Mouse (Mus musculus) forebrain, embryonic 15.5 days (tissue): ENCODE measurements at regions not wholly inside any gene's neighbourhood (a gene's known extent, or its start where the extent isn't known, plus 50 kb on each side); places are given as distances from the start of the nearest gene placed in this dataset.

Experiments
- ATAC-seq: fragments of 200-750 bp; cut with Nextera tagmentation; replicated peaks from 2 replicates; pipeline ENCODE4 v1.8.0; 2017; ENCODE audit warnings: mild to moderate bottlenecking, moderate TSS enrichment, moderate library complexity
- H3K27ac ChIP-seq: fragments of 300-500 bp; sonication (generic); replicated peaks from 2 replicates; pipeline ENCODE4 v1.5.1; 2015; ENCODE audit warnings: mild to moderate bottlenecking, inconsistent platforms
- H3K27me3 ChIP-seq: fragments of 300-500 bp; sonication (generic); 2 replicates; pipeline ENCODE4 v1.6.1; 2015; ENCODE audit warnings: inconsistent platforms
- H3K36me3 ChIP-seq: fragments of 300-500 bp; sonication (generic); 2 replicates; pipeline ENCODE4 v1.6.1; 2015; ENCODE audit warnings: mild to moderate bottlenecking, inconsistent platforms
- H3K4me1 ChIP-seq: fragments of 300-500 bp; sonication (generic); 2 replicates; pipeline ENCODE4 v1.6.1; 2015; ENCODE audit warnings: inconsistent platforms
- H3K4me2 ChIP-seq: fragments of 300-500 bp; sonication (generic); replicated peaks from 2 replicates; pipeline ENCODE4 v1.6.1; 2015; ENCODE audit warnings: mild to moderate bottlenecking, inconsistent platforms
- H3K4me3 ChIP-seq: fragments of 300-500 bp; sonication (generic); 2 replicates; pipeline ENCODE4 v1.5.1; 2015; ENCODE audit warnings: mild to moderate bottlenecking, inconsistent platforms
- H3K9ac ChIP-seq: fragments of 300-500 bp; sonication (generic); replicated peaks from 2 replicates; pipeline ENCODE4 v1.6.1; 2015; ENCODE audit warnings: mild to moderate bottlenecking, inconsistent platforms
- H3K9me3 ChIP-seq: fragments of 300-500 bp; sonication (generic); 2 replicates; pipeline ENCODE4 v1.6.1; 2016; ENCODE audit warnings: inconsistent platforms
- WGBS: fragments of 180-500 bp; shearing (Covaris S2); methylation state at CpG from one replicate; pipeline ENCODE4 v1.1.7; 2015; ENCODE audit warnings: mixed read lengths; 5-methylcytosine and 5-hydroxymethylcytosine counted together

DNA sequence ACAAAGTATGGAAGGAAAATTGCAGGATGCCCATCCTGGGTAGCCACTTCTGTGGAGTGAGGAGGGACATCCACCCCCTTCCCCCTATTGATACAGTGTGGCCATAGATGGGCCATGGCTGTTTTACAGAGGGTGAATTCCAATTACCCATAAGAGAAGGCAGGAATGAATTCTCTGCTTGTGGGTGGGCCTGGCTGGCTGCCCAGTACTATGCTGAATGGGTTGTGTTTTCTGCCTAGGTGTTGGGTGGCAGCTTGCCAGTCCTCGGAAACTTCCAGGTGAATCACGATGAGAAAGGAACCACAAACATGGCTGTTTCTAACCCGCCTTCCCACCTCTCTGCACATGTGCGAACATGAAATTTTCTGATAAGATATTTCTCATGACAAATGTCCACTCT lies 109.0 kb upstream of the Veph1 start:
- WGBS: 61% methylated on average over 4 of the region's 4 CpGs
- H3K9ac ChIP-seq: no peak overlapping the region

GRCm38 (mm10) chr3:66403707-66404106 lies 107.1 kb upstream of the Veph1 start:
- 95% methylated on average over 2 of the region's 2 CpGs for WGBS

More for the DNA sequence above, 109.0 kb upstream of the Veph1 start:
- Histone ChIP-seq H3K27me3 (peaks cover 10% of the 10 kb centered on the region), H3K4me3 (no peak overlapping the region), H3K27ac (no peak overlapping the region), H3K4me2 (no peak overlapping the region), H3K36me3 (no peaks in the 10 kb centered on the region), H3K9me3 (no peaks in the 10 kb centered on the region), H3K4me1 (no peaks in the 10 kb centered on the region)
- no peak for ATAC-seq

GRCm38 (mm10) chr3:66400791-66401568 lies 104.3 kb upstream of the Veph1 start:
- ATAC-seq: no peak
- no peak overlapping the region for H3K27ac ChIP-seq
- no peak overlapping the region for H3K4me3 ChIP-seq
- no peaks in the 10 kb centered on the region for H3K9me3 ChIP-seq
- H3K36me3 ChIP-seq: no peaks in the 10 kb centered on the region
- 62% methylated on average over 16 of the region's 16 CpGs for WGBS
- peaks cover 10% of the 10 kb centered on the region; the same call in 1 of the 2 replicates for H3K4me1 ChIP-seq
- H3K4me2 ChIP-seq: no peak overlapping the region
- no peaks in the 10 kb centered on the region for H3K27me3 ChIP-seq
- no peak overlapping the region for H3K9ac ChIP-seq

More at GRCm38 (mm10) chr3:66403707-66404106, 107.1 kb upstream of the Veph1 start:
- no peak for ATAC-seq
- H3K9ac ChIP-seq: no peak overlapping the region
- H3K4me1 ChIP-seq: peaks cover 4% of the 10 kb centered on the region; the same call in 1 of the 2 replicates
- H3K9me3 ChIP-seq: no peaks in the 10 kb centered on the region
- no peak overlapping the region for H3K4me3 ChIP-seq
- no peaks in the 10 kb centered on the region for H3K36me3 ChIP-seq
- peaks cover 3% of the 10 kb centered on the region; the same call in 1 of the 2 replicates for H3K27me3 ChIP-seq
- no peak overlapping the region for H3K4me2 ChIP-seq
- no peak overlapping the region for H3K27ac ChIP-seq

GRCm38 (mm10) chr3:66398214-66399150 lies 101.8 kb upstream of the Veph1 start:
- peaks cover 10% of the 10 kb centered on the region; the same call in 1 of the 2 replicates for H3K4me1 ChIP-seq
- 34% methylated on average over 12 of the region's 12 CpGs for WGBS
- H3K4me3 ChIP-seq: no peak overlapping the region
- H3K36me3 ChIP-seq: no peaks in the 10 kb centered on the region
- ATAC-seq: peak; percentile 84
- H3K9ac ChIP-seq: no peak overlapping the region
- H3K27me3 ChIP-seq: no peaks in the 10 kb centered on the region
- no peaks in the 10 kb centered on the region for H3K9me3 ChIP-seq
- peak overlapping the region; percentile 93 for H3K27ac ChIP-seq
- no peak overlapping the region for H3K4me2 ChIP-seq

DNA sequence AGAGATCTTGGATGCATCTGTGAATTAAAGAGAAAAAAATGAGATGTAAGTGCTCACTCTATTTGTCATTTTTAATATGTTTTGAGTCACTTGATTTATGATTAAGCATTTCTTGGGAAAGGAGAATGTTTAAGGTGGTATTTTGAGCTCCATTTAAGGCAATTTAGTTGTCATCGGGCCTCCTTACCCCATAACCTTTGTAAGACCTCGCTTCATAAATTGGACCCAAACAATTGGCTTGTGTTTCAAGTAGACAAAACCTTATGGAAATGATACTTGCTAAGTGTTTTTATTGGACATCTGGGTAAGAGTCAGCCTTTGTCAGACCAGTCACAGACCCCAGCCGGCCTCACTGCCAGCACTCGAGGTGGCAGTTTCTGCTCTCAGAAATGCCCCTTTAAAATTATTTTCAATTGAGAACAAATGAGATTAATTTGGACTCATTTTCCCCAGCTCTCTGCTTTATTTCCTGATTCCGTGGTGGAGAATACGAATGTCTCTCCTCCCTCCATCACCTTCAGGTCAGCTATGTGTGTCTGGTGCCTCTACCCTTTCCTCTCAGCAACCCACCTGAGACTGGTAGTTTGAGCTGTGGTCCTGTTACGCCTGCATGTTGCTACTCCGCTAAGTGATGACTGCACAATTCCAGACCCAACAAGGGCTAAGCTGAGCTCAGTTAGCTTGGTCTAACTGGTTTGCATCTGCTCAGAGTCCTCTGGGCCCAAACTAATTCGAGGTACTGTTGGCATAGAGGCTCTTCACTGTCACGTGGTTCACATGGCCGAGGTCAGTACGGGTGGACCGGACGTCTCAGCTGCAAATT lies 78.7 kb upstream of the Veph1 start:
- H3K4me1 ChIP-seq: no peaks in the 10 kb centered on the region
- no peaks in the 10 kb centered on the region for H3K9me3 ChIP-seq
- no peak for ATAC-seq
- H3K27me3 ChIP-seq: no peaks in the 10 kb centered on the region
- WGBS: 79% methylated on average over 14 of the region's 14 CpGs
- no peak overlapping the region for H3K4me2 ChIP-seq
- no peak overlapping the region for H3K27ac ChIP-seq
- H3K9ac ChIP-seq: no peak overlapping the region
- H3K4me3 ChIP-seq: no peak overlapping the region
- H3K36me3 ChIP-seq: no peaks in the 10 kb centered on the region

- Histone ChIP-seq H3K27me3 (no peaks in the 10 kb centered on the region), H3K36me3 (no peaks in the 10 kb centered on the region), H3K4me3 (no peak overlapping the region), H3K9me3 (no peaks in the 10 kb centered on the region), H3K9ac (no peak overlapping the region), H3K4me2 (no peak overlapping the region), H3K27ac (no peak overlapping the region), H3K4me1 (no peaks in the 10 kb centered on the region)
- ATAC-seq: no peak
- 87% methylated on average over 4 of the region's 4 CpGs for WGBS
Measured at GRCm38 (mm10) chr3:66374603-66375002, 78.0 kb upstream of the Veph1 start.

DNA sequence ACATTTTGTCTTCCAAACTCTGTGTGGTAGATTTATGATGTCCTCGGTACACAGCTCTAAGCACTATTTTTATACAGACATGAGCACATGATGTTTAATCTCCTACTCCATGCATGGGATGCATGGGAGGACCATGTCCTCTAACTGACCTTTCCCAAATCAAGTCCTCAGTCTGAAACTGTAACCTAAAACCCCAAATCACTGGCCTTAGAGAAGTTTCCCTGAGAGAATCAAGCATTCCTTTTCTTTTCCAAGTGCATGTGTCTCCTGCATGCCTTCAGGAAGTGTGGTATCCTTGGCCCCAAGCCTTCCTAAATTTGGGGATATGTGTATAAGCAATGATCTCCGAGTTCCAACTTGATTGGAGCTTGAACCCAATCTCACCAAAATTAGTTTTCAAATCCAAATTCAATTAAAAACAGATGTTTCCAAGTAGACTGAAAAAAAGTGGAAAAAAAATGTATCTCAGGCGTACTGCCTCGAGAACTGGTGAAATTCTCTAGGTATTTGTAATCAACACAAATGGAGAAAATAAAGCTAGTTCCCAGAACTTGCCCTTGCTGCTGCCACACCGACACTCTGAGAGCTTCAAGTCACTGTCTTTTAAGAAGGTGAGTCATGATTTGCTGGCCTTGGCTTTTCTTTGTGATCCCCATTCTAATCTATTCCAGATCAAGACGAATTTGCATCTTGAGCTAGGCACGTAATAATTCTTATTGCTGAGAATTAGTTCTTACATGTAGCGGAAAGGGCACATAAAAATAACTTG lies 77.4 kb upstream of the Veph1 start:
- no peak overlapping the region for H3K4me2 ChIP-seq
- H3K9ac ChIP-seq: no peak overlapping the region
- no peaks in the 10 kb centered on the region for H3K36me3 ChIP-seq
- 86% methylated on average over 8 of the region's 8 CpGs for WGBS
- H3K27ac ChIP-seq: no peak overlapping the region
- H3K4me1 ChIP-seq: no peaks in the 10 kb centered on the region
- no peak overlapping the region for H3K4me3 ChIP-seq
- no peaks in the 10 kb centered on the region for H3K27me3 ChIP-seq
- H3K9me3 ChIP-seq: no peaks in the 10 kb centered on the region
- no peak for ATAC-seq
